ENCODE assay signal across 14 mouse cellular contexts in the genomic region with DNA sequence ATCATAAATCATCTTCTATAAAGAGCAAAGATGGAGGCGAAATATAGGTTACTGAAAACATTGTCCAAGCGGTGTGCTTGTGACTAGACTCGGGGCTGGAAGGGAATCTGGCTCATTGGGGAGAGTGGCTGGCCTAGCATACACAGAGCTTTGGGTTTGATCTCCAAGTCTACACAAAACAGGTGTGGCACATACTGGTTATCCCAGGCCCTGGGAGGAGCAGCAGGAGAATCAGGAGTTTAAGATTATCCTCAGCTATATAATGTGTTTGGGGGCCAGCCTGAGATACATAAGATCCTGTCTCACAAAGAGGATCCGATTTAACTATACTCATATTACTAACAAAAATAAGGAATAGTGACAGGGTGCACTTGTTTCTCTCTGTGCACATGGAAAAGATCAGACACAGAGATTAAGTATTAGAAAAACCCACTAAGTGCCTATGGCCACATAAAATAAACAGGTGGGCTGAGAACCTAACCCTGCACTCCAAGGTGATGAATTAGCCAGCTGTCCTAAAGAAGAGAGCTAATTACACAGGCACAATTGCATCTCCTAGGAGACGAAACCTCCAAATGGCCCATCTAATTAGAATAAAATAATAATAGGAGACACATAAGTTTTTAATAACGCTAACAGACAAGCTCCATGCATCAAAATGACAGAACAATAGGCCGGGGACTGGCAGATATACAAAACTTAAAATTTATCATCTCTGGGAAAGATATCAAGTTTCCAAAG.
DNase-seq lines count a peak whose midpoint lies in the region; ATAC-seq and TF ChIP-seq lines count a peak whose summit lies in the region.
"Had no signal": no experiment of that assay in that cellular context is flagged by ENCODE, and none has a peak within 500 bp of the region (broad histone marks: within the 10 kb centered on the region; RNA-seq: fewer than 3 reads in every experiment).

No protein-coding gene starts in this region.

- no peak overlapping the region for H3K9ac ChIP-seq in forebrain, embryonic 12.5 days
- H3K9ac ChIP-seq in forebrain, embryonic 14.5 days (ENCODE audit: low read length) = no peak overlapping the region
- no peak overlapping the region for H3K9ac ChIP-seq in kidney, embryonic 16.5 days (replicated peaks; ENCODE audit: low read length)
- H3K9ac ChIP-seq in embryonic facial prominence, embryonic 14.5 days (ENCODE audit: low read depth, low read length) = no peak overlapping the region
- H3K9ac ChIP-seq in limb, embryonic 14.5 days (ENCODE audit: low read depth, low read length, severe bottlenecking) = no peak overlapping the region
- H3K9ac ChIP-seq: heart, embryonic 12.5 days; limb, embryonic 15.5 days had no signal

- H3K36me3 ChIP-seq in forebrain, embryonic 12.5 days (replicated peaks) = no peaks in the 10 kb centered on the region
- no peaks in the 10 kb centered on the region for H3K36me3 ChIP-seq in forebrain, embryonic 14.5 days (ENCODE audit: control insufficient read depth, insufficient read depth, low read length)
- no peaks in the 10 kb centered on the region for H3K36me3 ChIP-seq in kidney, embryonic 16.5 days (ENCODE audit: insufficient read depth, low read length)
- no peaks in the 10 kb centered on the region for H3K36me3 ChIP-seq in embryonic facial prominence, embryonic 14.5 days (ENCODE audit: control insufficient read depth, insufficient read depth, low read length)
- no peaks in the 10 kb centered on the region for H3K36me3 ChIP-seq in limb, embryonic 14.5 days (ENCODE audit: control insufficient read depth, insufficient read depth, low read length)
- H3K36me3 ChIP-seq: limb, embryonic 15.5 days had no signal

- H3K4me1 ChIP-seq in forebrain, embryonic 12.5 days = peaks cover 13% of the 10 kb centered on the region
- peaks cover 7% of the 10 kb centered on the region for H3K4me1 ChIP-seq in forebrain, embryonic 14.5 days (ENCODE audit: control insufficient read depth, insufficient read depth, low read length)
- peaks cover 12% of the 10 kb centered on the region; the same call in 1 of the 2 replicates for H3K4me1 ChIP-seq in kidney, embryonic 16.5 days (ENCODE audit: insufficient read depth, low read length)
- H3K4me1 ChIP-seq in embryonic facial prominence, embryonic 14.5 days (ENCODE audit: control insufficient read depth, insufficient read depth, low read length) = peaks cover 8% of the 10 kb centered on the region
- H3K4me1 ChIP-seq in limb, embryonic 14.5 days (ENCODE audit: control insufficient read depth, insufficient read depth, low read length) = peaks cover 6% of the 10 kb centered on the region; the same call in 1 of the 2 replicates
- H3K4me1 ChIP-seq: heart, embryonic 12.5 days had no signal

- no peak overlapping the region for H3K4me2 ChIP-seq in forebrain, embryonic 12.5 days
- H3K4me2 ChIP-seq in forebrain, embryonic 14.5 days (ENCODE audit: low read length) = no peak overlapping the region
- no peak overlapping the region for H3K4me2 ChIP-seq in kidney, embryonic 16.5 days (replicated peaks; ENCODE audit: low read depth, low read length)
- no peak overlapping the region for H3K4me2 ChIP-seq in embryonic facial prominence, embryonic 14.5 days (ENCODE audit: low read depth, low read length)
- no peak overlapping the region for H3K4me2 ChIP-seq in limb, embryonic 14.5 days (replicated peaks; ENCODE audit: low read depth, low read length, severe bottlenecking)
- H3K4me2 ChIP-seq: heart, embryonic 12.5 days; limb, embryonic 15.5 days had no signal

- no peak for ATAC-seq in forebrain, embryonic 12.5 days (ENCODE audit: low FRiP score)
- no peak; the same call in 1 of the 2 replicates for ATAC-seq in forebrain, embryonic 14.5 days
- ATAC-seq in kidney, embryonic 16.5 days (ENCODE audit: low FRiP score, low TSS enrichment) = 0 out of 2 replicates have a peak, but pooled peaks have one; percentile 18
- peak; percentile 88 for ATAC-seq in embryonic facial prominence, embryonic 14.5 days (ENCODE audit: low read depth)
- ATAC-seq in limb, embryonic 14.5 days (ENCODE audit: low FRiP score, low read depth) = peak; percentile 78

- 72% methylated on average over 7 of the region's 7 CpGs for WGBS in forebrain, embryonic 12.5 days
- 66% methylated on average over 7 of the region's 7 CpGs for WGBS in forebrain, embryonic 14.5 days
- WGBS in kidney, embryonic 16.5 days = 51% methylated on average over 7 of the region's 7 CpGs
- 41% methylated on average over 7 of the region's 7 CpGs for WGBS in embryonic facial prominence, embryonic 14.5 days
- WGBS in limb, embryonic 14.5 days = 52% methylated on average over 7 of the region's 7 CpGs

- intact Hi-C loops in heart, postnatal 10 days (cut with DNase I) = no loop called here

- 0 out of 2 replicates have a peak overlapping the region, but pooled peaks have one; percentile 56 for H3K27ac ChIP-seq in forebrain, embryonic 12.5 days
- no peak overlapping the region for H3K27ac ChIP-seq in forebrain, embryonic 14.5 days (ENCODE audit: low read depth, low read length)
- no peak overlapping the region for H3K27ac ChIP-seq in kidney, embryonic 16.5 days (ENCODE audit: low read length)
- H3K27ac ChIP-seq in embryonic facial prominence, embryonic 14.5 days (replicated peaks; ENCODE audit: low read depth, low read length) = no peak overlapping the region
- H3K27ac ChIP-seq in limb, embryonic 14.5 days (replicated peaks; ENCODE audit: low read depth, low read length) = no peak overlapping the region
- H3K27ac ChIP-seq: limb, embryonic 15.5 days; macrophage had no signal

- no peak overlapping the region for H3K4me3 ChIP-seq in forebrain, embryonic 12.5 days (replicated peaks)
- H3K4me3 ChIP-seq in forebrain, embryonic 14.5 days (ENCODE audit: low read depth, low read length) = no peak overlapping the region
- no peak overlapping the region for H3K4me3 ChIP-seq in kidney, embryonic 16.5 days (ENCODE audit: low read length)
- H3K4me3 ChIP-seq in embryonic facial prominence, embryonic 14.5 days (ENCODE audit: low read depth, low read length) = no peak overlapping the region
- H3K4me3 ChIP-seq in limb, embryonic 14.5 days (replicated peaks; ENCODE audit: low read length) = no peak overlapping the region
- H3K4me3 ChIP-seq: heart, embryonic 12.5 days; limb, embryonic 15.5 days had no signal

- DNase-seq in forebrain, embryonic 14.5 days (ENCODE audit: low spot score) = no peak
- no peak for DNase-seq in kidney, postnatal 25 days
- peak; percentile 51 for DNase-seq in embryonic facial prominence, embryonic 14.5 days (ENCODE audit: low spot score)
- DNase-seq in limb, embryonic 14.5 days (ENCODE audit: low spot score) = no peak
- no peak for DNase-seq in heart, postnatal 10 days
- DNase-seq in adrenal gland, postnatal 36 days = no peak
- DNase-seq: cerebellum, adult 11-12 months; kidney, postnatal 10 days; lung, adult 2 months had no signal

- TF ChIP-seq POLR2A in limb, embryonic 14.5 days (IDR thresholded peaks at IDR 0.05; ENCODE audit: borderline replicate concordance, extremely low read depth, insufficient read depth, insufficient read length) = no peak

- H3K27me3 ChIP-seq in forebrain, embryonic 12.5 days = no peaks in the 10 kb centered on the region
- no peaks in the 10 kb centered on the region for H3K27me3 ChIP-seq in forebrain, embryonic 14.5 days (replicated peaks; ENCODE audit: control insufficient read depth, insufficient read depth, low read length)
- no peaks in the 10 kb centered on the region for H3K27me3 ChIP-seq in kidney, embryonic 16.5 days (ENCODE audit: insufficient read depth, low read length)
- H3K27me3 ChIP-seq in embryonic facial prominence, embryonic 14.5 days (replicated peaks; ENCODE audit: control insufficient read depth, insufficient read depth, low read length) = no peaks in the 10 kb centered on the region
- H3K27me3 ChIP-seq in limb, embryonic 14.5 days (ENCODE audit: control insufficient read depth, insufficient read depth, low read length) = no peaks in the 10 kb centered on the region
- H3K27me3 ChIP-seq: heart, embryonic 12.5 days; limb, embryonic 15.5 days had no signal

- no peaks in the 10 kb centered on the region for H3K9me3 ChIP-seq in forebrain, embryonic 12.5 days
- H3K9me3 ChIP-seq in forebrain, embryonic 14.5 days (replicated peaks; ENCODE audit: control insufficient read depth, low read length) = no peaks in the 10 kb centered on the region
- H3K9me3 ChIP-seq in kidney, embryonic 16.5 days (ENCODE audit: low read length) = peaks cover 4% of the 10 kb centered on the region
- H3K9me3 ChIP-seq in embryonic facial prominence, embryonic 14.5 days (ENCODE audit: control insufficient read depth, low read length) = no peaks in the 10 kb centered on the region
- H3K9me3 ChIP-seq in limb, embryonic 14.5 days (ENCODE audit: control insufficient read depth, low read length) = no peaks in the 10 kb centered on the region
- H3K9me3 ChIP-seq: heart, embryonic 12.5 days; limb, embryonic 15.5 days had no signal

Comparison
In these comparisons a context has a peak if more than half of its experiments do, and no peak if none do; other contexts are left out.
1. ATAC-seq: peak in kidney, embryonic 16.5 days (single experiment), embryonic facial prominence, embryonic 14.5 days (single experiment) and limb, embryonic 14.5 days (single experiment); none in forebrain, embryonic 12.5 days (single experiment) and forebrain, embryonic 14.5 days (single experiment).